In genomic region chr9:95552175-95552705, GRCm38 (mm10) we compare ENCODE assay signal across 13 mouse cellular contexts. TPM values are rescaled to one million over a fixed set of nuclear protein-coding genes. Genes with fewer than 3 reads are reported as not detected.
DNase-seq lines count a peak whose midpoint lies in the region; ATAC-seq and TF ChIP-seq lines count a peak whose summit lies in the region.
"Had no signal": no experiment of that assay in that cellular context is flagged by ENCODE, and none has a peak within 500 bp of the region (broad histone marks: within the 10 kb centered on the region; RNA-seq: fewer than 3 reads in every experiment).

No protein-coding gene starts in this region.

- no peaks in the 10 kb centered on the region for H3K27me3 ChIP-seq in cerebellum, adult 2 months (ENCODE audit: control insufficient read depth, insufficient read depth, low read length)
- peaks cover 38% of the 10 kb centered on the region for H3K27me3 ChIP-seq in kidney, embryonic 15.5 days
- H3K27me3 ChIP-seq in liver, embryonic 15.5 days: peaks cover 3% of the 10 kb centered on the region; the same call in 1 of the 2 replicates
- no peaks in the 10 kb centered on the region; the same call in 1 of the 2 replicates for H3K27me3 ChIP-seq in hindbrain, embryonic 16.5 days (replicated peaks; ENCODE audit: control insufficient read depth, insufficient read depth, low read length)
- H3K27me3 ChIP-seq: Patski had no signal

- peaks cover 31% of the 10 kb centered on the region for H3K4me1 ChIP-seq in cerebellum, adult 2 months (ENCODE audit: control insufficient read depth, insufficient read depth, low read length)
- H3K4me1 ChIP-seq in kidney, embryonic 15.5 days: peaks cover 7% of the 10 kb centered on the region
- peaks cover 96% of the 10 kb centered on the region for H3K4me1 ChIP-seq in liver, embryonic 15.5 days (replicated peaks)
- no peaks in the 10 kb centered on the region for H3K4me1 ChIP-seq in hindbrain, embryonic 16.5 days (ENCODE audit: control insufficient read depth, insufficient read depth, low read depth, low read length)
- H3K4me1 ChIP-seq: forebrain, embryonic 10.5 days had no signal

- 0 out of 2 replicates have a peak, but pooled peaks have one; percentile 35 for ATAC-seq in kidney, embryonic 15.5 days (replicated peaks; ENCODE audit: low FRiP score)
- no peak for ATAC-seq in liver, embryonic 15.5 days (ENCODE audit: insufficient read depth)
- ATAC-seq in hindbrain, embryonic 16.5 days: no peak
- ATAC-seq: intestine, postnatal 0 days; Patski had no signal

- 11% methylated on average over 10 of the region's 10 CpGs for WGBS in cerebellum, adult 2 months
- WGBS in kidney, embryonic 15.5 days: 72% methylated on average over 10 of the region's 10 CpGs
- WGBS in liver, embryonic 15.5 days (ENCODE audit: insufficient replicate concordance): 72% methylated on average over 10 of the region's 10 CpGs
- 66% methylated on average over 10 of the region's 10 CpGs for WGBS in hindbrain, embryonic 16.5 days

- no peaks in the 10 kb centered on the region for H3K36me3 ChIP-seq in kidney, embryonic 15.5 days
- H3K36me3 ChIP-seq in liver, embryonic 15.5 days (replicated peaks): no peaks in the 10 kb centered on the region
- no peaks in the 10 kb centered on the region for H3K36me3 ChIP-seq in hindbrain, embryonic 16.5 days (ENCODE audit: control insufficient read depth, insufficient read depth, low read length)
- H3K36me3 ChIP-seq: forebrain, embryonic 10.5 days had no signal

- no peak overlapping the region for H3K4me2 ChIP-seq in kidney, embryonic 15.5 days
- H3K4me2 ChIP-seq in liver, embryonic 15.5 days: no peak overlapping the region; the same call in 1 of the 2 replicates
- no peak overlapping the region for H3K4me2 ChIP-seq in hindbrain, embryonic 16.5 days (ENCODE audit: low read length)

- H3K4me3 ChIP-seq in cerebellum, adult 2 months (replicated peaks; ENCODE audit: insufficient read depth, low read depth, low read length): no peak overlapping the region
- no peak overlapping the region for H3K4me3 ChIP-seq in kidney, embryonic 15.5 days (replicated peaks)
- no peak overlapping the region for H3K4me3 ChIP-seq in liver, embryonic 15.5 days (replicated peaks)
- no peak overlapping the region for H3K4me3 ChIP-seq in hindbrain, embryonic 16.5 days (ENCODE audit: low read length)
- H3K4me3 ChIP-seq: forebrain, embryonic 10.5 days had no signal

- no peak for TF ChIP-seq CTCF in cerebellum, adult 2 months (IDR thresholded peaks at IDR 0.05; ENCODE audit: borderline replicate concordance, insufficient read depth, low read depth, low read length)

- no peak for TF ChIP-seq POLR2A in cerebellum, adult 2 months (IDR thresholded peaks at IDR 0.05; ENCODE audit: borderline replicate concordance, insufficient read depth, low read length)

- no peak overlapping the region for H3K9ac ChIP-seq in kidney, embryonic 15.5 days
- no peak overlapping the region for H3K9ac ChIP-seq in liver, embryonic 15.5 days
- H3K9ac ChIP-seq in hindbrain, embryonic 16.5 days (ENCODE audit: low read depth, low read length): no peak overlapping the region

- no peaks in the 10 kb centered on the region for H3K9me3 ChIP-seq in kidney, embryonic 15.5 days (replicated peaks)
- H3K9me3 ChIP-seq in liver, embryonic 15.5 days (replicated peaks): no peaks in the 10 kb centered on the region
- no peaks in the 10 kb centered on the region for H3K9me3 ChIP-seq in hindbrain, embryonic 16.5 days (ENCODE audit: control insufficient read depth, low read length)
- H3K9me3 ChIP-seq: forebrain, embryonic 10.5 days had no signal

- peak overlapping the region; percentile 26 for H3K27ac ChIP-seq in cerebellum, adult 2 months (ENCODE audit: insufficient read depth, low read length)
- H3K27ac ChIP-seq in kidney, embryonic 15.5 days: no peak overlapping the region
- peak overlapping the region; percentile 90 for H3K27ac ChIP-seq in liver, embryonic 15.5 days (replicated peaks)
- H3K27ac ChIP-seq in hindbrain, embryonic 16.5 days (ENCODE audit: low read depth, low read length): no peak overlapping the region
- H3K27ac ChIP-seq: forebrain, embryonic 10.5 days had no signal

- peak; percentile 38 to 64 for DNase-seq in left cerebral cortex, adult 18-20 months (ENCODE audit: low spot score in 2 of 2)
- no peak for DNase-seq in left cerebral cortex, adult 11 months (ENCODE audit: low spot score)
- DNase-seq in cerebellum, adult 2 months: peak; percentile 70 to 83
- DNase-seq in embryo, embryonic 11 days: no peak
- DNase-seq in gastrocnemius, postnatal 10 days: no peak
- DNase-seq: adrenal gland, postnatal 25 days; thymus, postnatal 4 days had no signal

RNA-seq across cellular contexts. Expression of gene Paqr9, which starts 7.2 kb away (rescaled TPM):
- 10 to 100 TPM; 31.8 to 32.1 TPM for total RNA-seq in left cerebral cortex, adult 18-20 months (2021)
- polyA plus RNA-seq in cerebellum, adult 2 months (2012; rRNA removed): 18.5 and 19.8 TPM in 2 replicates
- 0.95 and 1.1 TPM in 2 replicates for polyA plus RNA-seq in kidney, embryonic 15.5 days (2015; fragmentation: Nextera tagmentation; extraction: Ambion mirVana)
- 13.3 and 14.9 TPM in 2 replicates for polyA plus RNA-seq in liver, embryonic 15.5 days (2015; fragmentation: Nextera tagmentation; extraction: Ambion mirVana)
- polyA plus RNA-seq in hindbrain, embryonic 16.5 days (2015; fragmentation: Nextera tagmentation; extraction: Ambion mirVana): 5.0 and 6.1 TPM in 2 replicates
- 1 to 10 TPM; 4.4 to 4.5 TPM for total RNA-seq in gastrocnemius, postnatal 10 days (2021)

RNA-seq across cellular contexts. Expression of gene U2surp, which starts 40.4 kb away (rescaled TPM):
- 10 to 100 TPM; 59.8 to 61.0 TPM for total RNA-seq in left cerebral cortex, adult 18-20 months (2021)
- polyA plus RNA-seq in cerebellum, adult 2 months (2012; rRNA removed): 28.4 and 30.8 TPM in 2 replicates
- 135 and 177 TPM in 2 replicates for polyA plus RNA-seq in kidney, embryonic 15.5 days (2015; fragmentation: Nextera tagmentation; extraction: Ambion mirVana)
- polyA plus RNA-seq in liver, embryonic 15.5 days (2015; fragmentation: Nextera tagmentation; extraction: Ambion mirVana): 43.5 and 52.1 TPM in 2 replicates
- polyA plus RNA-seq in hindbrain, embryonic 16.5 days (2015; fragmentation: Nextera tagmentation; extraction: Ambion mirVana): 107 and 108 TPM in 2 replicates
- 10 to 100 TPM; 27.7 to 43.8 TPM for total RNA-seq in gastrocnemius, postnatal 10 days (2021)

Comparison
In these comparisons a context has a peak if more than half of its experiments do, and no peak if none do; other contexts are left out.
1. DNase-seq: peak in left cerebral cortex, adult 18-20 months (2 of 2) and cerebellum, adult 2 months (2 of 2); none in left cerebral cortex, adult 11 months (single experiment), embryo, embryonic 11 days (single experiment) and gastrocnemius, postnatal 10 days (single experiment).
2. H3K27ac ChIP-seq: peak in cerebellum, adult 2 months (single experiment) and liver, embryonic 15.5 days (single experiment); none in kidney, embryonic 15.5 days (single experiment) and hindbrain, embryonic 16.5 days (single experiment).